Mouse (Mus musculus) liver, embryonic 14.5 days (tissue): ENCODE data around the gene Ptprn2. TPM values are rescaled to one million over a fixed set of nuclear protein-coding genes. Genes with fewer than 3 reads are reported as not detected.

Experiments used
- ATAC-seq: fragments of 200-750 bp; cut with Nextera tagmentation; 2 replicates; pipeline ENCODE4 v1.8.0; 2017; ENCODE audit warnings: moderate number of reproducible peaks, mild to moderate bottlenecking, moderate library complexity; ENCODE audit not compliant: insufficient read depth
- DNase-seq, 3 experiments: peaks; one replicate each; pipeline ENCODE4 v3.0.0-alpha.2; 2012 to 2013; ENCODE audit warnings: low read depth in 3 of 3, low spot score in 3 of 3
- H3K27ac ChIP-seq: fragments of 300-500 bp; sonication (generic); 2 replicates; pipeline ENCODE4 v1.5.1; 2014; ENCODE audit warnings: moderate library complexity, mild to moderate bottlenecking, control low read depth, inconsistent platforms
- H3K27me3 ChIP-seq: fragments of 300-500 bp; sonication (generic); 2 replicates; pipeline ENCODE4 v1.6.1; 2014; ENCODE audit warnings: mild to moderate bottlenecking, low read length, moderate library complexity; ENCODE audit not compliant: control insufficient read depth, insufficient read depth
- H3K36me3 ChIP-seq: fragments of 300-500 bp; sonication (generic); replicated peaks from 2 replicates; pipeline ENCODE4 v1.6.1; 2014; ENCODE audit warnings: low read depth; ENCODE audit not compliant: control insufficient read depth, insufficient read depth
- H3K4me1 ChIP-seq, 2 experiments: fragments of 200-500 bp in 1 of 2; fragments of 300-500 bp in 1 of 2; sonication (generic) in 1 of 2; replicated peaks; 2 replicates each; pipeline ENCODE4 v1.6.1; 2012 to 2014; ENCODE audit warnings: antibody characterized with exemption in 1 of 2, inconsistent platforms in 1 of 2, low read length in 1 of 2; ENCODE audit not compliant: control insufficient read depth in 2 of 2, insufficient read depth in 2 of 2
- H3K4me2 ChIP-seq: fragments of 300-500 bp; sonication (generic); 2 replicates; pipeline ENCODE4 v1.6.1; 2014; ENCODE audit warnings: low read depth, mild to moderate bottlenecking, control low read depth, moderate library complexity
- H3K4me3 ChIP-seq, 2 experiments: fragments of 200-500 bp in 1 of 2; fragments of 300-500 bp in 1 of 2; sonication (generic) in 1 of 2; 2 replicates each; pipeline ENCODE4 v1.5.1; 2012 to 2014; ENCODE audit warnings: low read depth in 2 of 2, low read length in 2 of 2, mild to moderate bottlenecking in 2 of 2, control low read depth in 1 of 2, inconsistent platforms in 1 of 2, moderate library complexity in 1 of 2; ENCODE audit not compliant: insufficient read depth in 1 of 2
- H3K9ac ChIP-seq: fragments of 300-500 bp; sonication (generic); replicated peaks from 2 replicates; pipeline ENCODE4 v1.6.1; 2014; ENCODE audit warnings: mild to moderate bottlenecking, control low read depth, moderate library complexity
- H3K9me3 ChIP-seq: fragments of 300-500 bp; sonication (generic); 2 replicates; pipeline ENCODE4 v1.6.1; 2016; ENCODE audit warnings: low read length, mixed read lengths; ENCODE audit not compliant: control insufficient read depth
- CTCF ChIP-seq: IDR thresholded peaks from 2 replicates; pipeline ENCODE4 v1.5.1; 2016; ENCODE audit warnings: antibody characterized with exemption, low read depth, control low read depth
- EP300 ChIP-seq: IDR thresholded peaks from 2 replicates; pipeline ENCODE4 v1.6.1; 2016; ENCODE audit warnings: antibody characterized with exemption, low read depth
- WGBS: fragments of 180-500 bp; shearing (Covaris S2); extraction: QIAGEN DNeasy Blood & Tissue Kit; methylation state at CpG from one replicate; pipeline ENCODE4 v1.1.7; 2014; ENCODE audit not compliant: insufficient replicate concordance; 5-methylcytosine and 5-hydroxymethylcytosine counted together
- polyA plus RNA-seq, 2 experiments: library from polyadenylated mRNA; depleted of rRNA in 1 of 2; stranded (reverse) in 1 of 2; unstranded in 1 of 2; fragments of >200 nt; fragmentation: Nextera tagmentation in 1 of 2; extraction: Ambion mirVana in 1 of 2; gene quantifications; 2 replicates each; pipeline versions ENCODE4 v1.2.1 to v1.2.3; 2012 to 2014

Gene Ptprn2
- polyA plus RNA-seq, 2 experiments, result 0.04 TPM; not detected in 1

GRCm38 (mm10) chr12:117115254-117115865 lies 629.8 kb downstream of the Ptprn2 start:
- whole genome bisulfite sequencing, result 50% methylated on average over 10 of the region's 10 CpGs
- no peaks in the 10 kb centered on the region for H3K36me3 ChIP-seq
- no peaks in the 10 kb centered on the region for H3K9me3 ChIP-seq
- no peaks in the 10 kb centered on the region for H3K4me1 ChIP-seq
- H3K9ac ChIP-seq, result no peak overlapping the region
- no peak overlapping the region for H3K4me2 ChIP-seq
- TF ChIP-seq CTCF (no peak), EP300 (no peak)
- ATAC-seq (no peak), DNase-seq (no peak)
- no peak overlapping the region for H3K27ac ChIP-seq
- H3K4me3 ChIP-seq, result no peak overlapping the region
- no peaks in the 10 kb centered on the region for H3K27me3 ChIP-seq

- Histone ChIP-seq H3K9me3 (no peaks in the 10 kb centered on the region), H3K4me3 (no peak overlapping the region), H3K36me3 (no peaks in the 10 kb centered on the region), H3K27me3 (no peaks in the 10 kb centered on the region), H3K9ac (no peak overlapping the region), H3K4me2 (no peak overlapping the region), H3K4me1 (no peaks in the 10 kb centered on the region), H3K27ac (no peak overlapping the region)
- ATAC-seq (no peak), DNase-seq (no peak)
- 73% methylated on average over 3 of the region's 3 CpGs for WGBS
- TF ChIP-seq EP300, result no peak
These were observed 641.6 kb downstream of the Ptprn2 start for GRCm38 (mm10) chr12:117127078-117127477.

- H3K27me3 ChIP-seq, result no peaks in the 10 kb centered on the region
- no peak overlapping the region for H3K9ac ChIP-seq
- H3K4me1 ChIP-seq, result no peaks in the 10 kb centered on the region
- H3K9me3 ChIP-seq, result no peaks in the 10 kb centered on the region
- ATAC-seq, result no peak
- no peaks in the 10 kb centered on the region for H3K36me3 ChIP-seq
- WGBS, result 48% methylated on average over 6 of the region's 6 CpGs
- TF ChIP-seq EP300 (no peak), CTCF (no peak)
- H3K4me2 ChIP-seq, result no peak overlapping the region
- no peak overlapping the region for H3K27ac ChIP-seq
- no peak for DNase-seq
- H3K4me3 ChIP-seq, result no peak overlapping the region
These were observed 642.0 kb downstream of the Ptprn2 start for GRCm38 (mm10) chr12:117127485-117127884.

- TF ChIP-seq EP300 (no peak), CTCF (peak; percentile 65)
- Histone ChIP-seq H3K27ac (no peak overlapping the region), H3K27me3 (no peaks in the 10 kb centered on the region), H3K36me3 (no peaks in the 10 kb centered on the region), H3K4me1 (no peaks in the 10 kb centered on the region), H3K9ac (no peak overlapping the region), H3K4me3 (no peak overlapping the region), H3K4me2 (no peak overlapping the region), H3K9me3 (no peaks in the 10 kb centered on the region)
- ATAC-seq (no peak), DNase-seq (no peak)
- 23% methylated on average over 2 of the region's 2 CpGs for WGBS
These were observed 646.6 kb downstream of the Ptprn2 start for GRCm38 (mm10) chr12:117132095-117132494.

- Histone ChIP-seq H3K4me3 (no peak overlapping the region), H3K9ac (no peak overlapping the region), H3K27ac (no peak overlapping the region), H3K4me2 (no peak overlapping the region), H3K27me3 (no peaks in the 10 kb centered on the region), H3K4me1 (no peaks in the 10 kb centered on the region), H3K9me3 (no peaks in the 10 kb centered on the region), H3K36me3 (no peaks in the 10 kb centered on the region)
- no peak for DNase-seq
- no peak for ATAC-seq
- 60% methylated on average over 5 of the region's 5 CpGs for WGBS
- TF ChIP-seq EP300, result no peak
- no peak for TF ChIP-seq CTCF
These were observed 649.7 kb downstream of the Ptprn2 start for GRCm38 (mm10) chr12:117135205-117135604.
